Mouse (Mus musculus) B cell, adult 2 months (primary cell): ENCODE measurements around the gene Alox5ap.
A peak's percentile ranks its signal among the peaks of the same experiment; 100 is the strongest.

Experiments
- DNase-seq, 2 experiments: peaks; one replicate each; pipeline ENCODE4 v3.0.0; 2022

Gene Alox5ap

GRCm38 (mm10) chr5:149261449-149261848, 3.1 kb upstream of the Alox5ap start:
- peak; percentile 20 to 29 for DNase-seq

GRCm38 (mm10) chr5:149261866-149262265, 2.7 kb upstream of the Alox5ap start:
- DNase-seq = peak; percentile 67 to 71

GRCm38 (mm10) chr5:149264878-149265279, 312 bp downstream of the Alox5ap start:
- DNase-seq = peak; percentile 61 to 65

GRCm38 (mm10) chr5:149266761-149267221, 2.2 kb downstream of the Alox5ap start:
- peak; percentile 59 to 60 for DNase-seq

- DNase-seq = peak in 1 of 2 experiments; percentile 19
Observed at GRCm38 (mm10) chr5:149267493-149267892, 2.9 kb downstream of the Alox5ap start.

GRCm38 (mm10) chr5:149271291-149271690, 6.7 kb downstream of the Alox5ap start:
- DNase-seq = no peak

- no peak for DNase-seq
Observed at GRCm38 (mm10) chr5:149272535-149272934, 8.0 kb downstream of the Alox5ap start.

- peak; percentile 21 to 39 for DNase-seq
Observed at GRCm38 (mm10) chr5:149274390-149275104, 10.0 kb downstream of the Alox5ap start.

- DNase-seq = peak; percentile 25 to 33
Observed at GRCm38 (mm10) chr5:149275105-149275494, 10.5 kb downstream of the Alox5ap start.

GRCm38 (mm10) chr5:149277529-149277928, 13.0 kb downstream of the Alox5ap start:
- no peak for DNase-seq

- no peak for DNase-seq
Observed at GRCm38 (mm10) chr5:149279273-149279844, 14.8 kb downstream of the Alox5ap start.

- DNase-seq = peak; percentile 76 to 79
Observed at GRCm38 (mm10) chr5:149283009-149283408, 18.4 kb downstream of the Alox5ap start.

- no peak for DNase-seq
Observed at GRCm38 (mm10) chr5:149283821-149284220, 19.3 kb downstream of the Alox5ap start.

GRCm38 (mm10) chr5:149286021-149286420, 21.5 kb downstream of the Alox5ap start:
- DNase-seq = peak in 1 of 2 experiments; percentile 8

GRCm38 (mm10) chr5:149287148-149288038, 22.8 kb downstream of the Alox5ap start:
- no peak for DNase-seq

- no peak for DNase-seq
Observed at GRCm38 (mm10) chr5:149291266-149291665, 26.7 kb downstream of the Alox5ap start.

- no peak for DNase-seq
Observed at GRCm38 (mm10) chr5:149293071-149293470, 28.5 kb downstream of the Alox5ap start.

GRCm38 (mm10) chr5:149296808-149297207, 32.2 kb downstream of the Alox5ap start:
- no peak for DNase-seq

- peak; percentile 32 to 46 for DNase-seq
Observed at GRCm38 (mm10) chr5:149297464-149297863, 32.9 kb downstream of the Alox5ap start.

GRCm38 (mm10) chr5:149298234-149298633, 33.7 kb downstream of the Alox5ap start:
- no peak for DNase-seq

GRCm38 (mm10) chr5:149312884-149313652, 48.5 kb downstream of the Alox5ap start:
- DNase-seq = no peak

GRCm38 (mm10) chr5:149314514-149315081, 50.0 kb downstream of the Alox5ap start:
- DNase-seq = no peak
